Mouse (Mus musculus): ENCODE results near the gene Kcnk18. TPM values are rescaled to one million over a fixed set of nuclear protein-coding genes. Genes with fewer than 3 reads are reported as not detected.

Gene Kcnk18
- polyA plus RNA-seq, 1 experiment from 2014 or later = not detected

- 11% methylated on average over 2 of the region's 2 CpGs for WGBS (ENCODE audit: insufficient replicate concordance)
- peaks cover 4% of the 10 kb centered on the region for H3K4me1 ChIP-seq (replicated peaks)
Observed at GRCm38 (mm10) chr19:59192491-59192890, 26.5 kb upstream of the Kcnk18 start.

GRCm38 (mm10) chr19:59193456-59193855, 25.6 kb upstream of the Kcnk18 start:
- ATAC-seq (ENCODE audit: low read depth) (no peak), DNase-seq (no peak)
- Histone ChIP-seq H3K9ac (no peak overlapping the region), H3K36me3 (no peaks in the 10 kb centered on the region), H3K9me3 (replicated peaks) (no peaks in the 10 kb centered on the region), H3K4me1 (replicated peaks) (peaks cover 4% of the 10 kb centered on the region), H3K4me3 (replicated peaks) (no peak overlapping the region), H3K27me3 (peaks cover 93% of the 10 kb centered on the region), H3K4me2 (peak overlapping the region; percentile 28; the same call in 1 of the 2 replicates), H3K27ac (no peak overlapping the region)
- 1% methylated on average over 10 of the region's 10 CpGs for WGBS (ENCODE audit: insufficient replicate concordance)

More at GRCm38 (mm10) chr19:59192491-59192890, 26.5 kb upstream of the Kcnk18 start:
- no peak for ATAC-seq (ENCODE audit: low read depth)
- Histone ChIP-seq H3K4me3 (replicated peaks) (no peak overlapping the region), H3K9me3 (replicated peaks) (no peaks in the 10 kb centered on the region), H3K27ac (no peak overlapping the region), H3K27me3 (peaks cover 95% of the 10 kb centered on the region), H3K4me2 (no peak overlapping the region), H3K9ac (no peak overlapping the region), H3K36me3 (no peaks in the 10 kb centered on the region)
- no peak for DNase-seq

GRCm38 (mm10) chr19:59193986-59194820, 24.8 kb upstream of the Kcnk18 start:
- peak overlapping the region; percentile 28; the same call in 1 of the 2 replicates for H3K4me2 ChIP-seq
- peaks cover 90% of the 10 kb centered on the region for H3K27me3 ChIP-seq
- no peaks in the 10 kb centered on the region for H3K36me3 ChIP-seq
- H3K9me3 ChIP-seq (replicated peaks) = no peaks in the 10 kb centered on the region
- no peak overlapping the region for H3K9ac ChIP-seq
- WGBS (ENCODE audit: insufficient replicate concordance) = under 1% methylated on average over 50 of the region's 50 CpGs
- H3K4me3 ChIP-seq (replicated peaks) = peak overlapping the region; percentile 14; the same call in 1 of the 2 replicates
- no peak for ATAC-seq (ENCODE audit: low read depth)
- H3K4me1 ChIP-seq (replicated peaks) = peaks cover 4% of the 10 kb centered on the region
- H3K27ac ChIP-seq = no peak overlapping the region
- no peak for DNase-seq

GRCm38 (mm10) chr19:59195181-59195770, 23.7 kb upstream of the Kcnk18 start:
- ATAC-seq (ENCODE audit: low read depth) (no peak), DNase-seq (no peak)
- H3K4me3 ChIP-seq (replicated peaks) = no peak overlapping the region
- H3K36me3 ChIP-seq = no peaks in the 10 kb centered on the region
- no peak overlapping the region for H3K27ac ChIP-seq
- no peak overlapping the region for H3K4me2 ChIP-seq
- 15% methylated on average over 9 of the region's 9 CpGs for WGBS (ENCODE audit: insufficient replicate concordance)
- peaks cover 4% of the 10 kb centered on the region for H3K4me1 ChIP-seq (replicated peaks)
- no peak overlapping the region for H3K9ac ChIP-seq
- peaks cover 84% of the 10 kb centered on the region for H3K27me3 ChIP-seq
- H3K9me3 ChIP-seq (replicated peaks) = peaks cover 5% of the 10 kb centered on the region; the same call in 1 of the 2 replicates

- no peak overlapping the region for H3K9ac ChIP-seq
- no peak overlapping the region for H3K27ac ChIP-seq
- H3K4me2 ChIP-seq = no peak overlapping the region
- peaks cover 75% of the 10 kb centered on the region for H3K27me3 ChIP-seq
- DNase-seq (no peak), ATAC-seq (ENCODE audit: low read depth) (no peak)
- H3K4me1 ChIP-seq (replicated peaks) = peaks cover 4% of the 10 kb centered on the region
- H3K9me3 ChIP-seq (replicated peaks) = peaks cover 5% of the 10 kb centered on the region; the same call in 1 of the 2 replicates
- H3K4me3 ChIP-seq (replicated peaks) = no peak overlapping the region
- 5% methylated on average over 15 of the region's 15 CpGs for WGBS (ENCODE audit: insufficient replicate concordance)
- H3K36me3 ChIP-seq = no peaks in the 10 kb centered on the region
Observed at GRCm38 (mm10) chr19:59196111-59196666, 22.8 kb upstream of the Kcnk18 start.

GRCm38 (mm10) chr19:59198161-59198560, 20.9 kb upstream of the Kcnk18 start:
- DNase-seq (peak; percentile 23), ATAC-seq (ENCODE audit: low read depth) (no peak)
- peaks cover 5% of the 10 kb centered on the region; the same call in 1 of the 2 replicates for H3K9me3 ChIP-seq (replicated peaks)
- no peak overlapping the region for H3K9ac ChIP-seq
- no peak overlapping the region for H3K27ac ChIP-seq
- no peak overlapping the region for H3K4me2 ChIP-seq
- H3K4me3 ChIP-seq (replicated peaks) = no peak overlapping the region
- H3K27me3 ChIP-seq = peaks cover 56% of the 10 kb centered on the region
- 24% methylated on average over 7 of the region's 7 CpGs for WGBS (ENCODE audit: insufficient replicate concordance)
- no peaks in the 10 kb centered on the region for H3K36me3 ChIP-seq
- H3K4me1 ChIP-seq (replicated peaks) = peaks cover 4% of the 10 kb centered on the region

- WGBS (ENCODE audit: insufficient replicate concordance) = 29% methylated on average over 5 of the region's 5 CpGs
- DNase-seq = peak; percentile 28
- Histone ChIP-seq H3K4me2 (no peak overlapping the region), H3K27ac (no peak overlapping the region), H3K4me3 (replicated peaks) (no peak overlapping the region), H3K27me3 (peaks cover 3% of the 10 kb centered on the region; the same call in 1 of the 2 replicates), H3K9ac (no peak overlapping the region), H3K9me3 (replicated peaks) (no peaks in the 10 kb centered on the region), H3K4me1 (replicated peaks) (no peaks in the 10 kb centered on the region), H3K36me3 (no peaks in the 10 kb centered on the region)
- no peak for ATAC-seq (ENCODE audit: low read depth)
Observed at GRCm38 (mm10) chr19:59208475-59208874, 10.5 kb upstream of the Kcnk18 start.

- no peaks in the 10 kb centered on the region for H3K9me3 ChIP-seq (replicated peaks)
- no peak overlapping the region for H3K4me3 ChIP-seq (replicated peaks)
- no peak overlapping the region for H3K27ac ChIP-seq
- no peak overlapping the region for H3K9ac ChIP-seq
- peaks cover 3% of the 10 kb centered on the region; the same call in 1 of the 2 replicates for H3K27me3 ChIP-seq
- 40% methylated on average over 2 of the region's 2 CpGs for WGBS (ENCODE audit: insufficient replicate concordance)
- H3K4me2 ChIP-seq = no peak overlapping the region
- DNase-seq = no peak
- no peak for ATAC-seq (ENCODE audit: low read depth)
- no peaks in the 10 kb centered on the region for H3K4me1 ChIP-seq (replicated peaks)
- H3K36me3 ChIP-seq = no peaks in the 10 kb centered on the region
Observed at GRCm38 (mm10) chr19:59208986-59209385, 10.0 kb upstream of the Kcnk18 start.

- Histone ChIP-seq H3K36me3 (no peaks in the 10 kb centered on the region), H3K9me3 (replicated peaks) (no peaks in the 10 kb centered on the region), H3K9ac (no peak overlapping the region), H3K4me3 (replicated peaks) (no peak overlapping the region), H3K4me1 (replicated peaks) (no peaks in the 10 kb centered on the region), H3K27me3 (no peaks in the 10 kb centered on the region), H3K4me2 (no peak overlapping the region), H3K27ac (no peak overlapping the region)
- WGBS (ENCODE audit: insufficient replicate concordance) = 62% methylated on average over 3 of the region's 3 CpGs
- no peak for DNase-seq
- no peak for ATAC-seq (ENCODE audit: low read depth)
Observed at GRCm38 (mm10) chr19:59216891-59217290, 2.1 kb upstream of the Kcnk18 start.

GRCm38 (mm10) chr19:59221131-59221530, 2.1 kb downstream of the Kcnk18 start:
- WGBS (ENCODE audit: insufficient replicate concordance) = 59% methylated on average over 3 of the region's 3 CpGs
- no peaks in the 10 kb centered on the region for H3K4me1 ChIP-seq (replicated peaks)
- no peak overlapping the region for H3K4me2 ChIP-seq
- ATAC-seq (ENCODE audit: low read depth) (no peak), DNase-seq (no peak)
- no peak overlapping the region for H3K4me3 ChIP-seq (replicated peaks)
- no peak overlapping the region for H3K9ac ChIP-seq
- H3K36me3 ChIP-seq = no peaks in the 10 kb centered on the region
- H3K27ac ChIP-seq = no peak overlapping the region
- H3K27me3 ChIP-seq = no peaks in the 10 kb centered on the region
- H3K9me3 ChIP-seq (replicated peaks) = no peaks in the 10 kb centered on the region

- Histone ChIP-seq H3K27ac (no peak overlapping the region), H3K9ac (no peak overlapping the region), H3K4me2 (no peak overlapping the region), H3K4me1 (replicated peaks) (no peaks in the 10 kb centered on the region), H3K9me3 (replicated peaks) (no peaks in the 10 kb centered on the region), H3K4me3 (replicated peaks) (no peak overlapping the region), H3K36me3 (no peaks in the 10 kb centered on the region), H3K27me3 (no peaks in the 10 kb centered on the region)
- ATAC-seq (ENCODE audit: low read depth) (no peak), DNase-seq (no peak)
- WGBS (ENCODE audit: insufficient replicate concordance) = 51% methylated on average over 3 of the region's 3 CpGs
Observed at GRCm38 (mm10) chr19:59228376-59228775, 9.4 kb downstream of the Kcnk18 start.

All from liver, embryonic 13.5 days (tissue).